Mouse (Mus musculus) spleen, adult 2 months (tissue): ENCODE measurements around the gene Appl1.
"Not testable (repeated sequence)": the region's sequence is repeated elsewhere in the genome, so short reads cannot be mapped to it uniquely, and the experiment has no call there.

ENCODE experiments used
- CTCF ChIP-seq: fragments of 200-500 bp; IDR thresholded peaks from 2 replicates; pipeline ENCODE4 v1.5.1; 2011; ENCODE audit warnings: mild to moderate bottlenecking, inconsistent platforms; ENCODE audit not compliant: insufficient read depth, insufficient read length, insufficient replicate concordance; ENCODE audit errors: extremely low read depth
- POLR2A ChIP-seq: fragments of 200-500 bp; IDR thresholded peaks from 2 replicates; pipeline ENCODE4 v1.6.1; 2011; ENCODE audit warnings: low read depth, low read length, inconsistent platforms

GRCm38 (mm10) chr14:26910461-26910860 is 60.6 kb downstream of the Appl1 start:
- TF ChIP-seq CTCF, POLR2A: not testable (repeated sequence)
